Mouse (Mus musculus) kidney, adult 2 months (tissue): Measurements from ENCODE around the gene Tnp1.

ENCODE experiments used
- CTCF ChIP-seq: fragments of 200-500 bp; conservative IDR thresholded peaks from 2 replicates; pipeline ENCODE4 v1.5.1; 2011; ENCODE audit warnings: low read depth, mild to moderate bottlenecking, control low read depth, low read length, moderate library complexity, mixed read lengths; ENCODE audit not compliant: insufficient read depth, insufficient read length
- POLR2A ChIP-seq: fragments of 200-500 bp; IDR thresholded peaks from one replicate; pipeline ENCODE4 v1.6.1; 2011; ENCODE audit warnings: low read depth, low read length, control low read depth

GRCm38 (mm10) chr1:73056266-73057001 lies 40.7 kb upstream of the Tnp1 start:
- TF ChIP-seq POLR2A: no peak
- TF ChIP-seq CTCF: no peak
